Mouse (Mus musculus): ENCODE data around the gene Rspo4. TPM values are rescaled to one million over a fixed set of nuclear protein-coding genes. Genes with fewer than 3 reads are reported as not detected.
A peak's percentile ranks its signal among the peaks of the same experiment; 100 is the strongest.

The Rspo4 gene
- not detected in 2 replicates for polyA plus RNA-seq (2016; fragmentation: Nextera tagmentation; extraction: Ambion mirVana)

DNA sequence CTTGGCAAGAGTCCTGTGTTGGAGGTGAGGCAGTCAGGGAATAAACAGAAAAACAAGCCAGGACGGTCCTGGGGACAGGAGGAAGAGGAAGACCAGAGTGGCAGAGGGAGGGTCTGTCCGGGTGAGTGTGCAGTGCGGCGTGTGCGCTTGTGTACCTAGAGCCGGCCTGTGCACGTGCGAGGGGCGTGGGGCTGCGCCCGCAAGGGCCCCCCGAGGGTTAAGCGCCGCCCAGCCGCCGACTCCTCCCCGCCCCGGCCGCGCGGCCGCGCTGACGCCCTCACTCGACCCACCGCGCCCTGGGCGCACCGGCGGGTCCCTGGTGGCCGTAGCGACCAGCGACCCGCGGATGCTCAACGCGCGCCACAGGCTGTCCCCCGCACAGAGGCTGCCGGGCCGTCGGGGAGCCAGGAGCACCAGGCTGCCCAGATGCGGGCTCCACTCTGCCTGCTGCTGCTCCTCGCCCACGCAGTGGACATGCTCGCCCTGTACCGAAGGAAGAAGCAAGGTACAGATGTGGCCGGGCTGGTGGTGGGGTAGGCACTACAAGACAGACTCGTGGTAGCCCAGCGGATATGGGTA is at the start of gene Rspo4:
Rspo4 (plus strand) TSS at position 280 of the 579 bp plus-strand sequence.
- H3K27ac ChIP-seq (ENCODE audit: poor library complexity, severe bottlenecking) = no peak within 1 kb of the TSS
- WGBS = under 1% methylated on average over 33 of the region's 50 CpGs
- no peaks in the 10 kb centered on the region for H3K36me3 ChIP-seq
- peak within 1 kb of the TSS; percentile 75 for H3K4me2 ChIP-seq
- H3K4me1 ChIP-seq (replicated peaks) = peaks cover 8% of the 10 kb centered on the region
- H3K4me3 ChIP-seq = peak within 1 kb of the TSS; percentile 44
- H3K9me3 ChIP-seq (replicated peaks) = no peaks in the 10 kb centered on the region
- H3K27me3 ChIP-seq (replicated peaks) = peaks cover 66% of the 10 kb centered on the region
- no peak for ATAC-seq (ENCODE audit: insufficient number of reproducible peaks, low FRiP score)
- H3K9ac ChIP-seq = no peak within 1 kb of the TSS

DNA sequence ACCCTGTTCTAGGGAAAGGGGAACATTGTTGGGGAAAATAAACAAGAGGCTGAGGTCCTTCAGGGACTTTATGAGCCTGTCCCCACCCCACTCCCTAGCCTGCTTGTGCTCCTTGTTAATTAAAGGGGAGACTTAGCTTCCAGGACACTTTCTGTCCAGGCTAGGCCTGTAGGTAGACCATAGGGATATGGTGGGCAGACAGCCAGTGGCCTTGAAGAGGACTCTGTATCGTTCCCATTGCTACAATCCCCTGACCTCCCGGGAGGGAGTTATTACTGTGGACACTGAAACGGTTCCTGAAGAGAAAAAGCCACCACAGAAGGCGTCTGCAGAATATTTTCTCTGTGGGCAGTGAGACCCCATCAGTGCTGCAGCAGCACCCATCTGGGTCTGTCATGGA is 27.1 kb upstream of the Rspo4 start:
- Histone ChIP-seq H3K4me3 (no peak overlapping the region), H3K4me1 (replicated peaks) (no peaks in the 10 kb centered on the region), H3K9me3 (replicated peaks) (no peaks in the 10 kb centered on the region), H3K27me3 (replicated peaks) (peaks cover 10% of the 10 kb centered on the region; the same call in 1 of the 2 replicates), H3K9ac (no peak overlapping the region), H3K36me3 (no peaks in the 10 kb centered on the region), H3K4me2 (no peak overlapping the region), H3K27ac (ENCODE audit: poor library complexity, severe bottlenecking) (no peak overlapping the region)
- ATAC-seq (ENCODE audit: insufficient number of reproducible peaks, low FRiP score) = no peak
- 75% methylated on average over 4 of the region's 4 CpGs for WGBS

DNA sequence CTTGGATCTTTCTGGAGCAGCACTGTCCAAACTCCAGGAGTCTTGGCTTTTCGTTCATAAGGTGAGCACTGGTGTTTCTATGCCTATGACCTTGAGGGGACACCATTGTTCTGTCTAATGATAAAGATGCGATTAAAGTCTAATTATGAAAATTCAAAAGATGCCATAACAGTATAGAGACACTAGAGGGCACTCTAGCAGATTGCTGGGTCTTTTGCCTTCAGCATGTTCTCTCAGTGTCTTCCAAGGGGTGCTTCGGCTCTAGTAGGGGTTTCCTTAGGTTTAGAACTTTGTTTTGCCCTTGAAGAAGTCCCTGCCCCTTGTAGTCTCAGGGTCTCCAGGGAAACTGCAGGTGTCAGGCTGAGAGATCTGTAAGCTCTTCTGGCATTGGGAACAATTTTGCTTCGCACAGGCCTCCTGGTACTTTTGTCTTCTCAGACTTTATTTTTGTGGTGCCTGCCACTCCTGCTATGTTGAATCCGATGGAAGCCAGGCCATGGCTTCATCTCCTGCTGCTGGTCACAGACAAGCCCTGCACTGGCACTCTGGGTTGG is 19.6 kb downstream of the Rspo4 start:
- H3K4me2 ChIP-seq = no peak overlapping the region
- WGBS = 52% methylated on average over 5 of the region's 5 CpGs
- H3K9me3 ChIP-seq (replicated peaks) = no peaks in the 10 kb centered on the region
- no peak overlapping the region for H3K9ac ChIP-seq
- peaks cover 11% of the 10 kb centered on the region for H3K27me3 ChIP-seq (replicated peaks)
- ATAC-seq (ENCODE audit: insufficient number of reproducible peaks, low FRiP score) = no peak
- H3K4me3 ChIP-seq = no peak overlapping the region
- H3K27ac ChIP-seq (ENCODE audit: poor library complexity, severe bottlenecking) = no peak overlapping the region
- no peaks in the 10 kb centered on the region for H3K36me3 ChIP-seq
- no peaks in the 10 kb centered on the region for H3K4me1 ChIP-seq (replicated peaks)

DNA sequence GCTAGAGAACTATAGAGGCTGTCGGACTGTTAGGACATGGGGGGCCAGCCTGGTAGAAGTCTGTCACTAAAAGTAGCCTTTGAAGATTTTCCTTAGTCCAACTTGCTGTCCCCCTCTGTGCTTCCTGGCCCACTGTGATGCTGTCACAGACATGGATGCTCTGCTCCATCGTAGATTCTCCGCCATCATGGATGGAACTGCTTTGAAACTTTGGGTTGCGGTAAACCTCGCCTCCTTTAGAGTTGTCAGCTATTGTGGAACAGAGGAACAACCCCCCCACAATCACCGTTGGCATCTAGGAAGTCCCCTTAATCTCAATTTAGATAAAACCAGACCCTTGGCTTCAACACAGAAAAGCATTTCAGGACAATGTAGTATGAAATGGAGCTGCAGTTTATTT is 22.2 kb downstream of the Rspo4 start:
- Histone ChIP-seq H3K9me3 (replicated peaks) (no peaks in the 10 kb centered on the region), H3K27ac (ENCODE audit: poor library complexity, severe bottlenecking) (no peak overlapping the region), H3K9ac (no peak overlapping the region), H3K4me1 (replicated peaks) (no peaks in the 10 kb centered on the region), H3K27me3 (replicated peaks) (peaks cover 23% of the 10 kb centered on the region), H3K4me2 (no peak overlapping the region), H3K4me3 (no peak overlapping the region), H3K36me3 (no peaks in the 10 kb centered on the region)
- WGBS = 81% methylated on average over 6 of the region's 6 CpGs
- no peak for ATAC-seq (ENCODE audit: insufficient number of reproducible peaks, low FRiP score)

DNA sequence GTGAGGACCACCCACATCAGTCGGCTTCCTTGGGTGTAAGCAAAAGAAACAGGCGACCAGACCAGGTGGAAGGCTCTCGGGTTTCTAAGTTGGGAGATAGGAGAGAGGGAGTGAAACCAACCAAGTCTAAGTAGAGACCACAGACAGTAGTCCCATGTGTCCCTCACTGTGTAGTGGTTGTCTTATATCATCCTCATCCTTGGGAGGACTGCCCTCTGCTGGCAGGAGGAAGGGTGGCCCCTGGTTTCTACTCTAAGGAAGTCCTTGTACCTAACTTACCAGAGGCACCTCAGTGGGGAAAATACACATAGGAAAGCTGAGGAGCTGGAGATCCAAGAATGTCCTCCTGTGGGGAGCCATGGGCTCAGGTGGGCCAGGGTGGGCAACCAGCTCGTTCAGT is 23.8 kb downstream of the Rspo4 start:
- Histone ChIP-seq H3K27ac (ENCODE audit: poor library complexity, severe bottlenecking) (no peak overlapping the region), H3K9me3 (replicated peaks) (no peaks in the 10 kb centered on the region), H3K4me2 (no peak overlapping the region), H3K27me3 (replicated peaks) (peaks cover 23% of the 10 kb centered on the region), H3K9ac (no peak overlapping the region), H3K4me1 (replicated peaks) (no peaks in the 10 kb centered on the region), H3K4me3 (no peak overlapping the region), H3K36me3 (no peaks in the 10 kb centered on the region)
- 41% methylated on average over 4 of the region's 4 CpGs for WGBS
- no peak for ATAC-seq (ENCODE audit: insufficient number of reproducible peaks, low FRiP score)

DNA sequence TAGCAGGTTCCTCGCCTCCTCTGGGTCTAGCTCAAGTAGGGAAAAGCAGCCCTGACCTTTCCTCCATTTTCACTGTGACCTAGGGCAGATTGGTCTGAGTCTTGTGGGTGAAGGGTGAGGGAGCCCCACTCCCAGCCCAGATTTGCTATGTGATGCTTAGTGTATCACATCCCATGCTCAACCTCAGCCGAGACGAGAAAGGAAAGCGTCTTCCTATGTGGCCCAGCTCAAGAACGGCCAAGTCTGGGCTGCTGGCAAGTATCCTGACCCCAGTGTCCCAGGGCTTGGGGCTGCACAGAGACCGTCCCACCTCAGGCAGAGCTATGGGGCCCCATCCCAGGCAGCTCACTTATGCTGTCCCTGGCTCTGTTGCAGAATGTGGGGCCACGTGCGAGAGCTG is 25.5 kb downstream of the Rspo4 start:
- ATAC-seq (ENCODE audit: insufficient number of reproducible peaks, low FRiP score) = no peak
- Histone ChIP-seq H3K4me3 (no peak overlapping the region), H3K9me3 (replicated peaks) (no peaks in the 10 kb centered on the region), H3K27me3 (replicated peaks) (peaks cover 39% of the 10 kb centered on the region), H3K4me1 (replicated peaks) (no peaks in the 10 kb centered on the region), H3K4me2 (no peak overlapping the region), H3K27ac (ENCODE audit: poor library complexity, severe bottlenecking) (no peak overlapping the region), H3K9ac (no peak overlapping the region), H3K36me3 (no peaks in the 10 kb centered on the region)
- 77% methylated on average over 8 of the region's 8 CpGs for WGBS

DNA sequence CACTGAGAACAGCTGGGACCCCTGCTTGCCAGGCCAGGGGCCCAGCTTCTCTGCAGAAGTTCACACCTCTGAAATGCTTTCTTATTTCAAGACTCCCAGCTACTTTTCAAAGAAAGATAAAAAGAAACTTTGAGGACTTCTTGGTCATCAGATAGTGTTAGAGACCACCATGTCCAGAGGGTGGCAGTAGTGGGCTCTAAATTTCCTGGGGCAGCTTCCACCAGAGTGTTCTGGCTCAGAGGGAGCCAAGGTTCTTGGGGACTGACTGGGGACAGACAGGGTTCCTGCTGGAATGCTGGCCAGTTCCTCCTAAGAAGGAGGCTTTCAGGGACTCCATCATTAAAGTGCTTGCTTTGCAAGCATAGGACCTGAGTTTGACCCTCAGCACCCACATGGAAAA is 31.8 kb downstream of the Rspo4 start:
- no peaks in the 10 kb centered on the region for H3K4me1 ChIP-seq (replicated peaks)
- peaks cover 35% of the 10 kb centered on the region for H3K27me3 ChIP-seq (replicated peaks)
- no peak overlapping the region for H3K27ac ChIP-seq (ENCODE audit: poor library complexity, severe bottlenecking)
- H3K36me3 ChIP-seq = no peaks in the 10 kb centered on the region
- H3K4me2 ChIP-seq = no peak overlapping the region
- no peak overlapping the region for H3K4me3 ChIP-seq
- no peak for ATAC-seq (ENCODE audit: insufficient number of reproducible peaks, low FRiP score)
- no peaks in the 10 kb centered on the region for H3K9me3 ChIP-seq (replicated peaks)
- H3K9ac ChIP-seq = no peak overlapping the region

DNA sequence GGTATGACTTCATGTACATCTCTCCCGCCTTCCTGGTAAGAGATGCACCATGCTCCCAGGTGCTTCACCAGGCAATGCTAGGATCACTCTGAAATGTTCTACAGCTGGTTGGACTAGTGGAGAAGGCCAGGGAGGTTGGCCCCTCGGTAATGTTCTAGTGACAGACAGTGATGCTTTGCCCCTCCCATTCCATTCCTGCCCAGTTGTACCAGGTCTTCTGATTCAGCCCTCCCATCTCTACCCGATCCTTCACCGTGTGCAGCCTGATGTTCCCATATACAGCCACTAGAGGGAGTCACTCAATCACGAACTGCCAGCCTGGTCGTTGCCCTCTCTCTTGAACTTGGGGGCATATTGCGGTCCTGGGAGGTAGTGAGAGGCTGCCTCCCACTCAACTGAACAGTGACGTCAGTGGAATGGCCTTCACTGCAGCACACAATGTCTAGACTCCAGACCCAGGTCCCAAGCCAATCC is 33.3 kb downstream of the Rspo4 start:
- peak; percentile 47; the same call in 1 of the 2 replicates for ATAC-seq (ENCODE audit: insufficient number of reproducible peaks, low FRiP score)
- no peaks in the 10 kb centered on the region for H3K36me3 ChIP-seq
- no peak overlapping the region for H3K4me3 ChIP-seq
- no peak overlapping the region for H3K9ac ChIP-seq
- H3K9me3 ChIP-seq (replicated peaks) = no peaks in the 10 kb centered on the region
- H3K4me1 ChIP-seq (replicated peaks) = no peaks in the 10 kb centered on the region
- H3K27me3 ChIP-seq (replicated peaks) = peaks cover 34% of the 10 kb centered on the region
- H3K4me2 ChIP-seq = no peak overlapping the region
- H3K27ac ChIP-seq (ENCODE audit: poor library complexity, severe bottlenecking) = no peak overlapping the region
- 14% methylated on average over 8 of the region's 8 CpGs for WGBS

DNA sequence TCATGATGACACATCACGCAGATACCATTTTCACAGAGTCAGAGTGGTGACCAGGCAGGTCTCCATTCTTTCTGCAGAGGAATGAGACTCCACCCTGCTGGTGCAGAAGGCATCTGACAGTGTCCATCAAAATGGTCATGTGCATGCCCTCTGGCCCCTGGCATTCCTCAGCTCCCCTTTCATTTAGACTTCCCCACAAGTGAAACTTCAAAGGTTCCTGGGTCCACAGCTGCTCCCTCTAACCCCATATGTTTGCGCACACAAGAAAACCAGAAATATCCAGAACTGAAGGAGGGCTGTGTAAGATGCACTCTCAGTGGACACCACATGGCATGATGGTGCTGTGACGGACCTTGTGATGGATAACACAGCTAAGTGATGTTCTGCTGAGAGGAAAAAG is 35.9 kb downstream of the Rspo4 start:
- H3K27me3 ChIP-seq (replicated peaks) = peaks cover 16% of the 10 kb centered on the region; the same call in 1 of the 2 replicates
- H3K4me3 ChIP-seq = no peak overlapping the region
- H3K9ac ChIP-seq = no peak overlapping the region
- no peak for ATAC-seq (ENCODE audit: insufficient number of reproducible peaks, low FRiP score)
- H3K9me3 ChIP-seq (replicated peaks) = no peaks in the 10 kb centered on the region
- 63% methylated on average over 3 of the region's 3 CpGs for WGBS
- no peaks in the 10 kb centered on the region for H3K4me1 ChIP-seq (replicated peaks)
- no peaks in the 10 kb centered on the region for H3K36me3 ChIP-seq
- no peak overlapping the region for H3K27ac ChIP-seq (ENCODE audit: poor library complexity, severe bottlenecking)
- H3K4me2 ChIP-seq = no peak overlapping the region

DNA sequence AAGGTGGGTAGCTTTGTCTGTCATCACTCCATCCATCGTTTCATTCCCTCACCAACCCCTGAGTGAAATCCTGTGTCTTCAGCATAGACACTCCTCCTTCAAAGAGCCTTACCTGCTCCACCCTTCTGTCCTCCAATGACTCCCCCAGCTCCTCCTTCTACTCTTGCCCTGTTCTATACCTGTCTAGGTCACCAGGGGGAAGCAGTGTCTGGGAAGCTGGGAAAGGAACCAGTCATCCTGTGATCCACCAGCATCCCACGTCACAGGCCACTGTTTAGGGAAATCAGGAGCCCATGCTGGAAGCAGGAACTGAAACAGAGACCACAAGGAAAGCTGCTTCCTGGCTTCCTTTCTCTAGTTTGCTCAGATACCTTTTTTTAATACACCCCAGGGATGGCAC is 37.0 kb downstream of the Rspo4 start:
- H3K9ac ChIP-seq = no peak overlapping the region
- no peak overlapping the region for H3K4me2 ChIP-seq
- H3K27me3 ChIP-seq (replicated peaks) = peaks cover 10% of the 10 kb centered on the region; the same call in 1 of the 2 replicates
- H3K27ac ChIP-seq (ENCODE audit: poor library complexity, severe bottlenecking) = no peak overlapping the region
- no peaks in the 10 kb centered on the region for H3K36me3 ChIP-seq
- no peak for ATAC-seq (ENCODE audit: insufficient number of reproducible peaks, low FRiP score)
- H3K9me3 ChIP-seq (replicated peaks) = no peaks in the 10 kb centered on the region
- no peak overlapping the region for H3K4me3 ChIP-seq
- WGBS = 50% methylated on average over 2 of the region's 2 CpGs
- H3K4me1 ChIP-seq (replicated peaks) = no peaks in the 10 kb centered on the region

DNA sequence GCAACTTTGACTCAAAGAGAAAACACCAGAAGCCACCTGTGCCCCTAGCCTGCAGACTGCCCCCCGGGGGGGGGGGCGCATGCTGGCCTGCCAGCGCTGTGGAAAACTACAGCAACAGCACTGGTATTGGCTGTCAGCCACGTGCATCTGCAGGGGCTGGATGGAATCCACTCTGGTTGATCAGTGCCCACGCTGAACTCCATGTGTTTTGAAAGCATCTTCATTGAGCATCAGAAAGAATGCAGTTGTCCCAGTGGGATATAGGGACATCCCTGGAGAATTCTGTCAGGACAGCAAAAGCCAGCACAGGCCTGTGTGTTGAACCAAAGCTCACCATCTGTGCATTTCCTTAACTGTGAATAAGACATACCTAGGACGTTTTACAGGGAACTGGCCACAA is 48.3 kb downstream of the Rspo4 start:
- no peak for ATAC-seq (ENCODE audit: insufficient number of reproducible peaks, low FRiP score)
- WGBS = 60% methylated on average over 6 of the region's 6 CpGs
- no peak overlapping the region for H3K27ac ChIP-seq (ENCODE audit: poor library complexity, severe bottlenecking)
- H3K27me3 ChIP-seq (replicated peaks) = peaks cover 29% of the 10 kb centered on the region; the same call in 1 of the 2 replicates
- no peak overlapping the region for H3K4me3 ChIP-seq
- H3K4me2 ChIP-seq = no peak overlapping the region
- no peaks in the 10 kb centered on the region for H3K36me3 ChIP-seq
- H3K4me1 ChIP-seq (replicated peaks) = no peaks in the 10 kb centered on the region; the same call in 1 of the 2 replicates
- H3K9me3 ChIP-seq (replicated peaks) = no peaks in the 10 kb centered on the region; the same call in 1 of the 2 replicates
- H3K9ac ChIP-seq = no peak overlapping the region

Data from heart, embryonic 12.5 days (tissue).